Mouse (Mus musculus): ENCODE data around the gene Cox8b. TPM values are rescaled to one million over a fixed set of nuclear protein-coding genes. Genes with fewer than 3 reads are reported as not detected.

The Cox8b gene
- polyA plus RNA-seq, 1 experiment: 1.1 TPM

DNA sequence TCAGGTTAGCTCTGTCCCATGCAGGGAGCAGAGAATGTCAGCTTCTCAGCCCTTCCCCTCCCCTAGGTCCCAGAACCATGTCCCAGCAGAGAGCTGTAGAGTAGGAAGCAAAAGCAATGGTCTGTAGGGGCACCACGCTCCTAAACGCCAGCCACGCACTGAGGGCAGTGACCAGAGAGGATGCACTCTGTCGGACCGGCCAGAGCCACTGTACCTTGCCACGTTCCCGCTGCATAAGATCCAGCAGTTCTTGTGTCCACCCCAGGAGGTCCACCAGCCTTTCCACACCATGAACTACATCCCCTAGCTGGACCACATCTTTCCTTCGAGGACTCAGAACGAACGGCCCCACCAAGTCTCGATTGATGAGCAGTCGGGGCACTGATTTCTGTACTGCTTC lies 35.5 kb downstream of the Cox8b start:
- Histone ChIP-seq H3K27ac (ENCODE audit: insufficient read depth, low read depth, low read length) (no peak overlapping the region), H3K27me3 (ENCODE audit: control insufficient read depth, insufficient read depth, low read length) (no peaks in the 10 kb centered on the region), H3K4me3 (ENCODE audit: low read depth, low read length) (no peak overlapping the region), H3K4me1 (ENCODE audit: control insufficient read depth, insufficient read depth, insufficient read length, low read length) (no peaks in the 10 kb centered on the region), H3K36me3 (ENCODE audit: control insufficient read depth, insufficient read depth, low read length) (peaks cover 51% of the 10 kb centered on the region)
- no peak for TF ChIP-seq CTCF (IDR thresholded peaks at IDR 0.05; ENCODE audit: extremely low read depth, insufficient read length, insufficient replicate concordance, low read depth, low read length)
- no peak for TF ChIP-seq POLR2A (IDR thresholded peaks at IDR 0.05; ENCODE audit: low read depth, low read length)
- 92% methylated on average over 12 of the region's 12 CpGs for WGBS

- Histone ChIP-seq H3K4me3 (ENCODE audit: low read depth, low read length) (no peak overlapping the region), H3K27ac (ENCODE audit: insufficient read depth, low read depth, low read length) (no peak overlapping the region), H3K4me1 (ENCODE audit: control insufficient read depth, insufficient read depth, insufficient read length, low read length) (peaks cover 10% of the 10 kb centered on the region), H3K27me3 (ENCODE audit: control insufficient read depth, insufficient read depth, low read length) (no peaks in the 10 kb centered on the region), H3K36me3 (ENCODE audit: control insufficient read depth, insufficient read depth, low read length) (peaks cover 53% of the 10 kb centered on the region)
- WGBS: 87% methylated on average over 5 of the region's 5 CpGs
- TF ChIP-seq POLR2A (IDR thresholded peaks at IDR 0.05; ENCODE audit: low read depth, low read length): no peak
- no peak for TF ChIP-seq CTCF (IDR thresholded peaks at IDR 0.05; ENCODE audit: extremely low read depth, insufficient read length, insufficient replicate concordance, low read depth, low read length)
Observed at GRCm38 (mm10) chr7:140860728-140861127, 39.5 kb downstream of the Cox8b start.

DNA sequence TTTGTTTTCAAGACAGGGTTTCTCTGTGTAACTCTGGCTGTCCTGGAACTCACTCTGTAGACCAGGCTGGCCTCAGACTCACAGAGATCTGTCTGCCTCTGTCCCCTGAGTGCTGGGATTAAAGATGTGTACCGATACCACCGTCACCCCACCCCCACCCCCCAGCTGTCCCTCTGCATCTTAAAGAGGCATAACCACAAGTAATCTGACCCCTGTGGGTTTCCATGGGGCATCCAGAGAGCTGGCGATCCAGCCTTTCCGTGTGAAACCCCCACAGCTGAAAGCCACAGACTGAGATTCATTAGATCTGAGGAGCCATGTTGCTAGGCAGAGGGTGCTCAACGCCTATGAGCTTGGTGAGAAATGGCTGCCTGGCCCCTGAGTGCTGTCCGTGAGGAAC lies 40.2 kb downstream of the Cox8b start:
- Histone ChIP-seq H3K27me3 (ENCODE audit: control insufficient read depth, insufficient read depth, low read length) (no peaks in the 10 kb centered on the region), H3K27ac (ENCODE audit: insufficient read depth, low read depth, low read length) (no peak overlapping the region), H3K4me3 (ENCODE audit: low read depth, low read length) (no peak overlapping the region), H3K4me1 (ENCODE audit: control insufficient read depth, insufficient read depth, insufficient read length, low read length) (peaks cover 13% of the 10 kb centered on the region), H3K36me3 (ENCODE audit: control insufficient read depth, insufficient read depth, low read length) (peaks cover 53% of the 10 kb centered on the region)
- 81% methylated on average over 6 of the region's 6 CpGs for WGBS
- no peak for TF ChIP-seq CTCF (IDR thresholded peaks at IDR 0.05; ENCODE audit: extremely low read depth, insufficient read length, insufficient replicate concordance, low read depth, low read length)
- no peak for TF ChIP-seq POLR2A (IDR thresholded peaks at IDR 0.05; ENCODE audit: low read depth, low read length)

GRCm38 (mm10) chr7:140858746-140859145 lies 41.5 kb downstream of the Cox8b start:
- WGBS: 93% methylated on average over 8 of the region's 8 CpGs
- Histone ChIP-seq H3K27me3 (ENCODE audit: control insufficient read depth, insufficient read depth, low read length) (no peaks in the 10 kb centered on the region), H3K4me1 (ENCODE audit: control insufficient read depth, insufficient read depth, insufficient read length, low read length) (peaks cover 13% of the 10 kb centered on the region), H3K27ac (ENCODE audit: insufficient read depth, low read depth, low read length) (no peak overlapping the region), H3K36me3 (ENCODE audit: control insufficient read depth, insufficient read depth, low read length) (peaks cover 56% of the 10 kb centered on the region), H3K4me3 (ENCODE audit: low read depth, low read length) (peak overlapping the region; percentile 82)
- TF ChIP-seq CTCF (IDR thresholded peaks at IDR 0.05; ENCODE audit: extremely low read depth, insufficient read length, insufficient replicate concordance, low read depth, low read length): no peak
- TF ChIP-seq POLR2A (IDR thresholded peaks at IDR 0.05; ENCODE audit: low read depth, low read length): no peak

GRCm38 (mm10) chr7:140857550-140858505 lies 42.4 kb downstream of the Cox8b start, which contains the start of gene Bet1l:
TSS of gene Bet1l (minus strand) at chr7:140857577.
- Histone ChIP-seq H3K36me3 (ENCODE audit: control insufficient read depth, insufficient read depth, low read length) (peaks cover 56% of the 10 kb centered on the region), H3K4me1 (ENCODE audit: control insufficient read depth, insufficient read depth, insufficient read length, low read length) (peaks cover 13% of the 10 kb centered on the region), H3K4me3 (ENCODE audit: low read depth, low read length) (peak within 1 kb of the TSS; percentile 82), H3K27ac (ENCODE audit: insufficient read depth, low read depth, low read length) (peak within 1 kb of the TSS; percentile 90), H3K27me3 (ENCODE audit: control insufficient read depth, insufficient read depth, low read length) (no peaks in the 10 kb centered on the region)
- WGBS: 20% methylated on average over 40 of the region's 40 CpGs
- TF ChIP-seq POLR2A (IDR thresholded peaks at IDR 0.05; ENCODE audit: low read depth, low read length) (no peak), CTCF (IDR thresholded peaks at IDR 0.05; ENCODE audit: extremely low read depth, insufficient read length, insufficient replicate concordance, low read depth, low read length) (no peak)

- Histone ChIP-seq H3K4me1 (ENCODE audit: control insufficient read depth, insufficient read depth, insufficient read length, low read length) (peaks cover 13% of the 10 kb centered on the region), H3K27me3 (ENCODE audit: control insufficient read depth, insufficient read depth, low read length) (no peaks in the 10 kb centered on the region), H3K36me3 (ENCODE audit: control insufficient read depth, insufficient read depth, low read length) (peaks cover 56% of the 10 kb centered on the region), H3K4me3 (ENCODE audit: low read depth, low read length) (peak within 1 kb of the TSS; percentile 82), H3K27ac (ENCODE audit: insufficient read depth, low read depth, low read length) (peak within 1 kb of the TSS; percentile 90)
- under 1% methylated on average over 49 of the region's 50 CpGs for WGBS
- TF ChIP-seq CTCF (IDR thresholded peaks at IDR 0.05; ENCODE audit: extremely low read depth, insufficient read length, insufficient replicate concordance, low read depth, low read length) (0 out of 2 replicates have a peak, but pooled peaks have one; percentile 1), POLR2A (IDR thresholded peaks at IDR 0.05; ENCODE audit: low read depth, low read length) (peak; percentile 44; the same call in 1 of the 2 replicates)
Observed at GRCm38 (mm10) chr7:140856785-140857549, 43.3 kb downstream of the Cox8b start, which contains the start of gene Ric8a. TSS of gene Ric8a (plus strand) at chr7:140856957.
